Mouse (Mus musculus) lung, postnatal 0 days (tissue): Measurements from ENCODE around the gene Gxylt2. TPM values are rescaled to one million over a fixed set of nuclear protein-coding genes. Genes with fewer than 3 reads are reported as not detected.

Experiments
- ATAC-seq: fragments of 200-750 bp; cut with Nextera tagmentation; 2 replicates; pipeline ENCODE4 v1.8.0; 2017; ENCODE audit warnings: moderate library complexity
- DNase-seq: peaks from one replicate; pipeline ENCODE4 v3.0.0-alpha.2; 2016; ENCODE audit warnings: low spot score
- H3K27ac ChIP-seq: fragments of 300-500 bp; sonication (generic); 2 replicates; pipeline ENCODE4 v1.5.1; 2014; ENCODE audit warnings: antibody characterized with exemption, mild to moderate bottlenecking, low read length, mixed read lengths
- H3K27me3 ChIP-seq: fragments of 300-500 bp; sonication (generic); replicated peaks from 2 replicates; pipeline ENCODE4 v1.6.1; 2014; ENCODE audit warnings: low read length, mixed read lengths; ENCODE audit not compliant: insufficient read depth
- H3K36me3 ChIP-seq: fragments of 300-500 bp; sonication (generic); 2 replicates; pipeline ENCODE4 v1.6.1; 2014; ENCODE audit warnings: low read length, mixed read lengths; ENCODE audit not compliant: insufficient read depth
- H3K4me1 ChIP-seq: fragments of 300-500 bp; sonication (generic); 2 replicates; pipeline ENCODE4 v1.6.1; 2014; ENCODE audit warnings: antibody characterized with exemption, low read depth, low read length, mixed read lengths; ENCODE audit not compliant: insufficient read depth
- H3K4me2 ChIP-seq: fragments of 300-500 bp; sonication (generic); replicated peaks from 2 replicates; pipeline ENCODE4 v1.6.1; 2014; ENCODE audit warnings: low read depth, mild to moderate bottlenecking, low read length, moderate library complexity, mixed read lengths
- H3K4me3 ChIP-seq: fragments of 300-500 bp; sonication (generic); 2 replicates; pipeline ENCODE4 v1.5.1; 2014; ENCODE audit warnings: low read depth, low read length
- H3K9ac ChIP-seq: fragments of 300-500 bp; sonication (generic); replicated peaks from 2 replicates; pipeline ENCODE4 v1.6.1; 2014; ENCODE audit warnings: low read depth, mild to moderate bottlenecking
- H3K9me3 ChIP-seq: fragments of 300-500 bp; sonication (generic); 2 replicates; pipeline ENCODE4 v1.6.1; 2016; ENCODE audit warnings: low read length, mixed read lengths
- CTCF ChIP-seq: IDR thresholded peaks from 2 replicates; pipeline ENCODE4 v1.5.1; 2016; ENCODE audit warnings: antibody characterized with exemption, mild to moderate bottlenecking
- EP300 ChIP-seq: IDR thresholded peaks from 2 replicates; pipeline ENCODE4 v1.6.1; 2016; ENCODE audit warnings: antibody characterized with exemption, mild to moderate bottlenecking, control low read depth
- WGBS: fragments of 180-500 bp; shearing (Covaris S2); extraction: QIAGEN DNeasy Blood & Tissue Kit; methylation state at CpG from one replicate; pipeline ENCODE4 v1.1.7; 2014; 5-methylcytosine and 5-hydroxymethylcytosine counted together
- polyA plus RNA-seq: library from polyadenylated mRNA; unstranded; fragments of >200 nt; fragmentation: Nextera tagmentation; extraction: Ambion mirVana; gene quantifications from 2 replicates; pipeline ENCODE4 v1.2.1, GENCODE M21; 2015

Gene Gxylt2
- polyA plus RNA-seq, 1 experiment from 2014 or later, result 2.2 TPM

DNA sequence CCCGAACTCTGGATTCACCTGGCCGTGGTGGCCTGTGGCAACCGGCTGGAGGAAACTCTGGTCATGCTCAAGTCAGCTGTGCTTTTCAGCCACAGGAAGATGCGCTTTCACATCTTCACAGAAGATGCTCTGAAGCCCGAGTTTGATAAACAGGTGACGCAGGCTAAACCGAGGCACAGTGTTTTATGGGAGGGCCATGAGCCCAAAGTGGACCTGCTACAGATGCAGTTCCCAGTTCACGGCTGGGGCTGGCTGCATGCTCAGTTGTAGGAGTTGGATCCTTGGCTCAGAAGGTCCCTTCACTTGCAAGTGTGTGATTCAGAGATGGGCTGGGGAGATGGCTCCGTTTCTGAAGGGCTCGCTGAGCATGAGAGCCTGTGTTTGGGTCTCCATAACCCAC is 28.7 kb downstream of the Gxylt2 start:
- no peak overlapping the region for H3K9ac ChIP-seq
- no peaks in the 10 kb centered on the region for H3K36me3 ChIP-seq
- no peaks in the 10 kb centered on the region for H3K27me3 ChIP-seq
- no peak overlapping the region for H3K4me3 ChIP-seq
- H3K9me3 ChIP-seq, result no peaks in the 10 kb centered on the region
- no peak overlapping the region for H3K4me2 ChIP-seq
- no peaks in the 10 kb centered on the region for H3K4me1 ChIP-seq
- ATAC-seq, result no peak
- no peak for DNase-seq
- WGBS, result 85% methylated on average over 10 of the region's 10 CpGs
- H3K27ac ChIP-seq, result no peak overlapping the region
- no peak for TF ChIP-seq EP300
- TF ChIP-seq CTCF, result no peak

DNA sequence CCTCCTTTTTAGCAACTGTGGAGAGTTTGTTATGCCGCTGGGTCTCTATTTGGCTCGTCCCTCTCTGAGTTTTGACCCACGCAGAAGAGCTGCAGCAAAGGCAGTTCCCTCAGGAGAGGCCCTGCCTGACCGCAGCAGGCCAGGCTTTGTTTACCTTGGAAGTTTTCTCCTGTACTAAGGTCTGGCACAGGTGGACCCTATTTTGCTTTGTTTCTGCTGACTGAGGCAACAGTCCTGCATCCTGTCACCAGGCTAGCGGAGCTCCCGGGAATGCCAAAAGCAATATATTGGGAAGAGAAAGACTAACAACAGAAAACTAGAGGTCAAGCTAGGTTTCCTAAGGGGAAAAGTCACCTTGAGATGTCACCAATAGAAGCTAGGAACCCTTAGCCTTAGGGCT is 29.8 kb downstream of the Gxylt2 start:
- 62% methylated on average over 6 of the region's 6 CpGs for WGBS
- H3K4me2 ChIP-seq, result no peak overlapping the region
- TF ChIP-seq CTCF (no peak), EP300 (no peak)

DNA sequence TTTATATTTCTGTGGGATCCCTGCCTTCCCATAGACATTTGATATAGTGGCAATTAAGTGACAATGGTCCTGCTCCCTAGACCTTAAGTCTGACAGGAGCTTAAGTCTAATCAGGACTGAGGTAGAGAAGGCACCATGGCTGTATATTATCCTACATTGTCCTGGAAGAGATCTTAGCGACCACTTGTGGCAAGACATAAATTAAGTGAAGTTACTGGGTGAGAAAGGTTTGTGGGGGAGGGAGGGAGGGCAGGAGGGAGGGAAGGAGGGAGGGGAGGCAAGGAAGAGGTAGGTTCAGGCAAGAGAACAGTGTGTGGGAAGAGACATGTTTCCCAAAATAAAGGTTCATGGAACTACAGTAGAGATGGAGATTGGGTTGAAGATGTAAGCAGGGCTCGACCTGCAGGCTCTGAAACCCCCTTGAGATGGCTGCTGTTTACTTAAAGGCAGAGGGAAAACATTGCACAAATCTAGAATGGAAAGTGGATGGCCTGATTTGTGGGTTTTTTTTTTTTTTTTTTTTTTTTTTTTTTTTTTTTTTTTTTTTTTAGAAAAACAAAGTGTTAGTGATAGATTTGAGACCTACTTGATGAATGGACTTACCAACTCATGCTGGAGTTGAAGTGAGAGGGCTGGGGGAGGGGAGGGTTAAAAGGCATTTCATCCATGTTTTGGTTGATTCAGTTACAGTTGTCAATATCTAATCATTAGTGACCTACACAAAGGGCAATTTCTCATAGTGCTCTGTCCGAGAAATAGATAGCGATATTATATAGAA is 54.1 kb downstream of the Gxylt2 start:
- H3K27ac ChIP-seq, result no peak overlapping the region
- no peaks in the 10 kb centered on the region for H3K36me3 ChIP-seq
- no peaks in the 10 kb centered on the region for H3K9me3 ChIP-seq
- H3K4me2 ChIP-seq, result no peak overlapping the region
- H3K9ac ChIP-seq, result no peak overlapping the region
- TF ChIP-seq CTCF (no peak), EP300 (no peak)
- DNase-seq, result no peak
- no peak overlapping the region for H3K4me3 ChIP-seq
- no peaks in the 10 kb centered on the region for H3K4me1 ChIP-seq
- H3K27me3 ChIP-seq, result no peaks in the 10 kb centered on the region
- ATAC-seq, result no peak
- WGBS, result 71% methylated on average over 4 of the region's 4 CpGs

More for the DNA sequence above, 29.8 kb downstream of the Gxylt2 start:
- Histone ChIP-seq H3K4me3 (no peak overlapping the region), H3K4me1 (no peaks in the 10 kb centered on the region), H3K9ac (no peak overlapping the region), H3K27ac (no peak overlapping the region), H3K9me3 (no peaks in the 10 kb centered on the region), H3K36me3 (no peaks in the 10 kb centered on the region), H3K27me3 (no peaks in the 10 kb centered on the region)
- no peak for ATAC-seq
- no peak for DNase-seq

DNA sequence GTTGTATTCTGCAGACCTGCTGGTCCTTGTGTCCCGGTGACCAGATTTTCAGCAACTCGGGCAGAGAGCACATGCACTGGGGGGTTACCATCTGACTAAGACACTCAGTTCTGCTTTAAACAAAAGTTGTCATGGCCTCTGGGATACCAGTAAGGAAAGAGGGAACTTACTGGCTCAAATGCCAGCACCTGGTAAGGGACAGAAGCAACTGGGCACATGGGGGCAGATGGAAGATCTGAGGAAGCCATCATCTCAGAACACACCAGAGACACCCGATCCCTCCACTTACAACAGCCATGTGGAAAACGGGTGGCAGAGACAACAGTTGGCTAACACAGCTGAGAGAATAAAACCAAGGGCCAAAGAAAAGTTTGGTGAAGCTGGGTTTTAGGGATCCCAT is 63.2 kb downstream of the Gxylt2 start:
- WGBS, result 82% methylated on average over 4 of the region's 4 CpGs
- no peaks in the 10 kb centered on the region for H3K9me3 ChIP-seq
- H3K4me3 ChIP-seq, result no peak overlapping the region
- DNase-seq, result no peak
- H3K4me2 ChIP-seq, result no peak overlapping the region
- H3K27ac ChIP-seq, result no peak overlapping the region
- H3K9ac ChIP-seq, result no peak overlapping the region
- no peaks in the 10 kb centered on the region for H3K36me3 ChIP-seq
- H3K27me3 ChIP-seq, result no peaks in the 10 kb centered on the region
- TF ChIP-seq EP300 (no peak), CTCF (no peak)
- no peaks in the 10 kb centered on the region for H3K4me1 ChIP-seq
- ATAC-seq, result no peak

DNA sequence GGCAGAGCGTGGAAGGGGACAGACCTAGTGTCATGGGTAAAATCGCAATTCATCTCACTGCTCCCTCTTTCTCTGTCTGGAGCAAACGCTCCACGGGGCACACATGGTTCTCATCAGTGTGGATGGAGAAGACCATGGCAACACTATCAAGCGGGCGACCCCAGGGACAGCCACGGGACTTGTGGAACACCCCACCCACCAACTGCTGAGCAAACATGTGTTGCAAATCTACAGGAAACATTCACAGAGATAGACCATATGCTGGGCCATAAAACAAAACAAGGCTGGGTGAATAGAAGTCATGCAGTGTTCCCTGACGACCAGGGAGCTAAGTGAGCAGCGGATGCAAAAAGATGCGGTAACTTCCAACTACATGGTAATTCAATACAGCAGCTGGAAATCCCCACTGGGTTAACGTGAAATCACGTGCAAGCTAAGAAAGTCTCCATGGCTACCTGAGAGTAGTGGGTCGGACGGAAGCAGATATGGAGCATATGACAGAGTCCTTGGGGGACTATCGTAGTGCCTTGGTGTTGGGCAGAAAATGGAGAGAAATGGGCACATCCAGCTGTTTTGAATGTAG is 71.5 kb downstream of the Gxylt2 start:
- no peaks in the 10 kb centered on the region for H3K9me3 ChIP-seq
- no peak overlapping the region for H3K27ac ChIP-seq
- ATAC-seq (no peak), DNase-seq (no peak)
- no peaks in the 10 kb centered on the region for H3K4me1 ChIP-seq
- TF ChIP-seq EP300 (no peak), CTCF (no peak)
- H3K4me2 ChIP-seq, result no peak overlapping the region
- WGBS, result 82% methylated on average over 15 of the region's 15 CpGs
- H3K4me3 ChIP-seq, result no peak overlapping the region
- no peaks in the 10 kb centered on the region for H3K36me3 ChIP-seq
- no peaks in the 10 kb centered on the region for H3K27me3 ChIP-seq
- H3K9ac ChIP-seq, result no peak overlapping the region

DNA sequence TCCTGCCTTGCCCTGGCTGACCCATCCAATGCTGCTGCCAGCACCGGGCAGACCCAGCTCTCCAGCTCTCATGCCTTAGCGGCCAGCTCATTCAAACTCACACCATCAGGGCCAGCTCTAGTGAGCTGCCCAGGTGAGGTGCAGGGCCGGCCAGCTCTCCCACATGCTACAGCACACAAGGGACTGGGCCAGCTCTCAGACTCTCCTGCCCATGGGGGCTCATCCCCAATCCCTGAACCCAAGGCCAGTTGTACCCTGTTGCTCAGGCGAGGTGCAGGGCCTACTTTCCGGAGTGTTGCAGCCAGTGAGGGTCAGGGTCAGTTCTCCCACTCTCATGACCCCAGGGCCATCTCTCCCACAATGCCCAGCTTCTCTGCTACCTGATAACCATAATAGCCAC is 74.1 kb downstream of the Gxylt2 start:
- TF ChIP-seq EP300, result no peak
- no peak for TF ChIP-seq CTCF
- Histone ChIP-seq H3K9ac (no peak overlapping the region), H3K36me3 (no peaks in the 10 kb centered on the region), H3K27me3 (no peaks in the 10 kb centered on the region), H3K4me1 (no peaks in the 10 kb centered on the region), H3K27ac (no peak overlapping the region), H3K4me3 (no peak overlapping the region), H3K4me2 (no peak overlapping the region), H3K9me3 (no peaks in the 10 kb centered on the region)
- WGBS, result 86% methylated on average over 5 of the region's 5 CpGs
- DNase-seq (no peak), ATAC-seq (no peak)
